Mouse (Mus musculus) liver, adult 2 months (tissue): ENCODE measurements around the gene Snx1. TPM values are rescaled to one million over a fixed set of nuclear protein-coding genes. Genes with fewer than 3 reads are reported as not detected.

ENCODE experiments used
- DNase-seq: peaks from one replicate; pipeline ENCODE4 v3.0.0-alpha.2; 2011; ENCODE audit warnings: low read depth, low spot score; ENCODE audit errors: extremely low read depth
- H3K27ac ChIP-seq: fragments of 200-500 bp; replicated peaks from 2 replicates; pipeline ENCODE4 v1.5.1; 2012; ENCODE audit warnings: low read depth, mild to moderate bottlenecking, control low read depth, inconsistent platforms, low read length; ENCODE audit not compliant: insufficient read depth
- H3K27me3 ChIP-seq: fragments of 200-500 bp; 2 replicates; pipeline ENCODE4 v1.6.1; 2012; ENCODE audit warnings: mild to moderate bottlenecking, moderate library complexity, low read length, inconsistent platforms; ENCODE audit not compliant: control insufficient read depth, insufficient read depth
- H3K36me3 ChIP-seq: fragments of 200-500 bp; 2 replicates; pipeline ENCODE4 v1.6.1; 2012; ENCODE audit warnings: low read length, inconsistent platforms; ENCODE audit not compliant: control insufficient read depth, insufficient read depth
- H3K4me1 ChIP-seq: fragments of 200-500 bp; 2 replicates; pipeline ENCODE4 v1.6.1; 2011; ENCODE audit warnings: low read length; ENCODE audit not compliant: control insufficient read depth, insufficient read depth
- H3K4me3 ChIP-seq: fragments of 200-500 bp; 2 replicates; pipeline ENCODE4 v1.5.1; 2011; ENCODE audit warnings: low read depth, mild to moderate bottlenecking, control low read depth, low read length, moderate library complexity; ENCODE audit not compliant: insufficient read depth
- H3K79me2 ChIP-seq: fragments of 200-500 bp; 2 replicates; pipeline ENCODE4 v1.6.1; 2012; ENCODE audit warnings: inconsistent platforms, mild to moderate bottlenecking, low read length, moderate library complexity; ENCODE audit not compliant: control insufficient read depth, insufficient read depth
- H3K9ac ChIP-seq: fragments of 200-500 bp; 2 replicates; pipeline ENCODE4 v1.6.1; 2012; ENCODE audit warnings: low read depth, mild to moderate bottlenecking, control low read depth, inconsistent platforms, low read length
- CTCF ChIP-seq: fragments of 200-500 bp; IDR thresholded peaks from 2 replicates; pipeline ENCODE4 v1.5.1; 2011; ENCODE audit warnings: low read depth, low read length, control low read depth
- POLR2A ChIP-seq: fragments of 200-500 bp; IDR thresholded peaks from 2 replicates; pipeline ENCODE4 v1.6.1; 2011; ENCODE audit warnings: low read length, control low read depth; ENCODE audit not compliant: insufficient read depth; ENCODE audit errors: extremely low read depth
- WGBS: fragments of 180-500 bp; shearing (Covaris S2); methylation state at CpG from one replicate; pipeline ENCODE4 v1.1.7; 2018; 5-methylcytosine and 5-hydroxymethylcytosine counted together
- polyA plus RNA-seq: library from polyadenylated mRNA; depleted of rRNA; stranded (reverse); fragments of >200 nt; gene quantifications from 2 replicates; pipeline ENCODE4 v1.2.3, GENCODE M21; 2012
- total RNA-seq: library from RNA; depleted of rRNA; stranded (reverse); fragments of >200 nt; gene quantifications from 2 replicates; pipeline ENCODE4 v1.2.3, GENCODE M21; 2014

Snx1 gene
- total and polyA plus RNA-seq, 2 experiments = 11.9 to 22.1 TPM

- Histone ChIP-seq H3K79me2 (peaks cover 30% of the 10 kb centered on the region; the same call in 1 of the 2 replicates), H3K4me1 (peaks cover 33% of the 10 kb centered on the region), H3K27me3 (no peaks in the 10 kb centered on the region), H3K4me3 (peak within 1 kb of the TSS; percentile 72), H3K27ac (peak within 1 kb of the TSS; percentile 77), H3K36me3 (no peaks in the 10 kb centered on the region), H3K9ac (peak within 1 kb of the TSS; percentile 87)
- TF ChIP-seq POLR2A (peak; percentile 26; the same call in 1 of the 2 replicates), CTCF (peak; percentile 74)
- WGBS = under 1% methylated on average over 58 of the region's 58 CpGs
- peak; percentile 97 for DNase-seq
Measured at GRCm38 (mm10) chr9:66157958-66158830, 31.8 kb upstream of the Snx1 start, which contains the start of gene Dapk2. Gene Dapk2, plus strand, starts transcription at chr9:66158223.

- WGBS = 92% methylated on average over 1 of the region's 1 CpGs
- H3K4me3 ChIP-seq = no peak overlapping the region
- TF ChIP-seq POLR2A = no peak
- TF ChIP-seq CTCF = no peak
- H3K4me1 ChIP-seq = peaks cover 23% of the 10 kb centered on the region
- no peaks in the 10 kb centered on the region for H3K36me3 ChIP-seq
- 0 out of 2 replicates have a peak overlapping the region, but pooled peaks have one; percentile 3 for H3K27ac ChIP-seq
- H3K9ac ChIP-seq = no peak overlapping the region
- no peaks in the 10 kb centered on the region for H3K27me3 ChIP-seq
- no peak for DNase-seq
- H3K79me2 ChIP-seq = peaks cover 16% of the 10 kb centered on the region; the same call in 1 of the 2 replicates
Measured at GRCm38 (mm10) chr9:66155534-66155933, 29.1 kb upstream of the Snx1 start.

DNA sequence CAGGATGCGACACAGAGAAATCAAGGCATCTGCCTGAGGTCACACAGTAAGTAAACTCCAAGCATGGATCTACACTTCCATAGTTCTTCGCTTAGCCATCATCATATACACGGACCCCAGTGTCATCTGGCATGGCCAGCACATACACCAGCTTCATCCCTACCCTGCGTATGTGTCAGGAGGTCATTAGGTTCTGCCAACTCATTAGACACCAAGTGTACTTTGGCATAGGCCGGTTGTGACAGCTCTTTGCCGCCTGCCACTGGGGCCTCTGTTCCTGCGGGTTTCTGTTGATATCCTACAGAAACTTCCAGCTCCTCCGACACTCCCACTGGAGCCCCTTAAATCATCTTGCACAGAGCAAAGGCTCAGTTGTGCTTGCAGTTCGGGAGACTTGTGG is 27.6 kb upstream of the Snx1 start:
- peak; percentile 61 for DNase-seq
- Histone ChIP-seq H3K4me3 (no peak overlapping the region), H3K4me1 (peaks cover 23% of the 10 kb centered on the region), H3K9ac (no peak overlapping the region), H3K79me2 (peaks cover 4% of the 10 kb centered on the region; the same call in 1 of the 2 replicates), H3K27me3 (no peaks in the 10 kb centered on the region), H3K27ac (no peak overlapping the region), H3K36me3 (no peaks in the 10 kb centered on the region)
- 70% methylated on average over 9 of the region's 9 CpGs for WGBS
- TF ChIP-seq CTCF (no peak), POLR2A (no peak)

GRCm38 (mm10) chr9:66153594-66153993 is 27.2 kb upstream of the Snx1 start:
- no peak overlapping the region for H3K9ac ChIP-seq
- no peaks in the 10 kb centered on the region for H3K36me3 ChIP-seq
- no peak for DNase-seq
- no peak overlapping the region for H3K27ac ChIP-seq
- peaks cover 21% of the 10 kb centered on the region for H3K4me1 ChIP-seq
- no peaks in the 10 kb centered on the region for H3K27me3 ChIP-seq
- no peak overlapping the region for H3K4me3 ChIP-seq
- WGBS = 88% methylated on average over 6 of the region's 6 CpGs
- no peak for TF ChIP-seq CTCF
- TF ChIP-seq POLR2A = no peak
- no peaks in the 10 kb centered on the region for H3K79me2 ChIP-seq

- Histone ChIP-seq H3K4me1 (peaks cover 14% of the 10 kb centered on the region), H3K36me3 (no peaks in the 10 kb centered on the region), H3K27me3 (no peaks in the 10 kb centered on the region), H3K79me2 (no peaks in the 10 kb centered on the region), H3K4me3 (no peak overlapping the region), H3K9ac (no peak overlapping the region), H3K27ac (no peak overlapping the region)
- TF ChIP-seq POLR2A (no peak), CTCF (no peak)
- WGBS = 75% methylated on average over 9 of the region's 9 CpGs
- DNase-seq = no peak
Measured at GRCm38 (mm10) chr9:66152011-66152410, 25.6 kb upstream of the Snx1 start.

DNA sequence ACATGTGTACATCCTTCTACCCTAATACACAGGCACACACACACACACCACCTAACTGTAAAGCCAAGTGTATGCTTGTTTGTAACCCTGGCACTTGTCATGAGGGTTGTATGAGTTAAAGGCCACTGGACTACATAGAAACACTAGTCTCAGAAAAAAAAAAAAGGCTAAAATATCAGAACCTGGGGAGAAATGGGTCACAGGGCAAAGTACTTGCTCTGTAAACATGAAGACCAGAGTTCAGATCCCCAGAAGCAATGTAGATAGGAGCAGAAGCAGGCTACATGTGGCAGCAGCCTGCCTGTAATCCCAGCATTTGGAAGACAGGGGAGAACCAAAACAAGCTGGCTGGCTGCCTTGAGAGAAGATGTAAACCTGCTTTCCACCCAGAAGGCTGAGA is 19.8 kb upstream of the Snx1 start:
- peak; percentile 57 for TF ChIP-seq CTCF
- no peak for TF ChIP-seq POLR2A
- peaks cover 8% of the 10 kb centered on the region; the same call in 1 of the 2 replicates for H3K4me1 ChIP-seq
- H3K27me3 ChIP-seq = no peaks in the 10 kb centered on the region
- DNase-seq = peak; percentile 98
- no peaks in the 10 kb centered on the region for H3K36me3 ChIP-seq
- H3K79me2 ChIP-seq = no peaks in the 10 kb centered on the region
- peak overlapping the region; percentile 98 for H3K27ac ChIP-seq
- H3K4me3 ChIP-seq = no peak overlapping the region
- no peak overlapping the region; the same call in 1 of the 2 replicates for H3K9ac ChIP-seq
